Mouse (Mus musculus) gastrocnemius, adult 2 months (tissue): ENCODE measurements at regions not wholly inside any gene's neighbourhood (a gene's known extent, or its start where the extent isn't known, plus 50 kb on each side); places are given as distances from the start of the nearest gene placed in this dataset.

ENCODE experiments used
- DNase-seq: peaks from one replicate; pipeline ENCODE4 v3.0.0; 2022
- H3K27ac ChIP-seq: fragments of 200-600 bp; 2 replicates; pipeline ENCODE4 v1.8.1; 2022; ENCODE audit warnings: mild to moderate bottlenecking
- H3K4me3 ChIP-seq: fragments of 200-600 bp; 2 replicates; pipeline ENCODE4 v1.8.1; 2022; ENCODE audit warnings: mild to moderate bottlenecking, moderate library complexity
- CTCF ChIP-seq: fragments of 200-600 bp; IDR thresholded peaks from 2 replicates; pipeline ENCODE4 v1.8.1; 2022; ENCODE audit warnings: antibody characterized with exemption, mild to moderate bottlenecking, moderate library complexity
- intact Hi-C: fragments of 180-260 bp; cut with DNase I; formaldehyde crosslinking; loops from one replicate; pipeline ENCODE4 v1.15.1; 2025

DNA sequence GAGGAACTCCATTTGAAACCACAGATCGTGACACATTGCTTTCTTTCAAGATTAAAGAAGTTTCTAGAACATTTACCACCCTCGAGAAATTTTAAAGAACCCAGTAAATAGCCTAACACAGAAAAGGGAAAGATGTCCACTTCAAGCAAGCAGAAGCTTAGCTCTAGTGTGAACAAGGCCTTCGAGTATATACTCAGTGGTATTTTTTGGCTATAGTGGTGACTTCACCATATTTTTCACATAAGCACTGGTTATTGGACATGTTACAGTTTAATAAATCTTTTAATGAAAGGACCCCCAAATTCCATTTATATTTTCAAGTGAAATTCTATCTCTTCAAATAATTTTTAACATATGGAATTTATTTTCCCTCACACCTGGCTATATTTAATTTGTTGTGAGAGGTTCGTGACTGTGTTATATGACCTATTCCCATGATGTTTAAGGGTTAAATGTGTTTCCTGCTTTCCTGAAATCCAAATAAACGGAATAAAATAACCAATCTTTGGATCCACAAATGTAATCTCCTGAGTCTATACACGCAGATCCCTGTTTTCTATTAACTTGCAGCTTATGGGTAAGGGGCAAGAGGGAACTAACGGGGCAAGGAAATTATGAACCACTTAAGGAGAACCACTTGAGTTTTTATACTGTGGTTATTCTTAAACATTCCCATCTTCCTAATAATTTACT is 60.6 kb upstream of the Tas2r134 start:
- intact Hi-C loops = no loop called here
- Histone ChIP-seq H3K4me3 (no peak overlapping the region), H3K27ac (no peak overlapping the region)
- TF ChIP-seq CTCF = no peak
- no peak for DNase-seq

DNA sequence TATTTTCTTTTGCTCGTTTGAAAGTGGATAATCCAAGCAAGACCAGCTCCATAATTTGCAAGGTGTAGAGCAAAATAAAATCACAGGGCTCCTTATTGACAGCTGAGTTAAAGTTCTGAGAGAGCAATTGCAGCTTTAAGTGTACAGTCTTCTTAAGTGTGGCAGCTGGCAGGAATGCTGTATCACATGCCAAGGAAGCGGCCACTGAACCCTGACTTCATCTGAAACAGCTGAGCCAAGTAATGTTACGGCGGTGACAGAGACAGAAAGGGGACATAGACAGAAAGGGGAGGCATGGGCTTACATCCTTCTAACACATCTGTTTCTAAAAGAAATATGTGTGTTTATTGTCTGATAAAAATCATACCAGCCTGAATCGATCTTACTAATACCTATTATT is 63.4 kb upstream of the Tas2r134 start:
- intact Hi-C loops = no loop called here

DNA sequence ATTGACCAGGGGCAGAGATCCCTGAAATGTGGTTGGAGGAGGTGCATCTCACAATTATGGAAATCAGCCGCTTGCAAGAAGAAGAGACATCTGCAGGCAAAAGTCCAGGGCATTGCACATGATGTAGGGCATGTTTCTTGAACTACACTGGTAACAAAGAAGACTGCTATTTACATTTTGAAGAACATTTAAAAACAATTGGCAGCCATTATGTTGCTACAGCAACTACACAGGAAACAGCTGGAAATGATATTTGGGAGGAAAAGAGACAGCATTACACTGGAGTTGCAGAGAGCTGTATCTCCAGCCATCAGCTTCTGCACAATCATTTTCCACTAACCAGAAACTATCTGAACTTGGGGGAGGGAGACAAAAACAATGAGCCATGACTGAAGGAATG is 64.1 kb upstream of the Tas2r134 start:
- TF ChIP-seq CTCF = no peak
- intact Hi-C loops = no loop called here
- Histone ChIP-seq H3K4me3 (no peak overlapping the region), H3K27ac (no peak overlapping the region)
- DNase-seq = no peak

More for the DNA sequence above, 63.4 kb upstream of the Tas2r134 start:
- peak; percentile 29 for DNase-seq
- peak overlapping the region; percentile 6; the same call in 1 of the 2 replicates for H3K27ac ChIP-seq
- H3K4me3 ChIP-seq = no peak overlapping the region
- TF ChIP-seq CTCF = no peak

DNA sequence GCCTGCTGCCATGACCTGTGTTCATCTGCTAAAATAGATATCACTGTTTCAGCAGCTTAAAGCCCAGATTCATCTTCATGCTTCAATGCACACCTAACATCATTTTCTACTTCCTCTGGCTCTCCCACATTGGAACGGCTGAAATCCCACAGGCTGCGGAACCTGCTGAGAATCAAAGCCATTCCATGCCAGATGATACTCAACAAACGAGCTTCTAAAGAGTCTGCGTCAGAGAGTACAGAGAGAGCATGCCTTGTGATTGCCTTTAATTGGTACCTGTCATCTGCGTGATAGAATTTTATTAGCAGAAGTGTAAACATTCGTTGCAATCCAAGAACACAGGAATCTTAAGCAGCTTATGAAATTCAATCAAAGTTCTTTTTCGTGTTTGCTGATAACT is 76.4 kb upstream of the Tas2r134 start:
- no peak for TF ChIP-seq CTCF
- DNase-seq = no peak
- Histone ChIP-seq H3K27ac (no peak overlapping the region), H3K4me3 (no peak overlapping the region)
- intact Hi-C loops = no loop called here

DNA sequence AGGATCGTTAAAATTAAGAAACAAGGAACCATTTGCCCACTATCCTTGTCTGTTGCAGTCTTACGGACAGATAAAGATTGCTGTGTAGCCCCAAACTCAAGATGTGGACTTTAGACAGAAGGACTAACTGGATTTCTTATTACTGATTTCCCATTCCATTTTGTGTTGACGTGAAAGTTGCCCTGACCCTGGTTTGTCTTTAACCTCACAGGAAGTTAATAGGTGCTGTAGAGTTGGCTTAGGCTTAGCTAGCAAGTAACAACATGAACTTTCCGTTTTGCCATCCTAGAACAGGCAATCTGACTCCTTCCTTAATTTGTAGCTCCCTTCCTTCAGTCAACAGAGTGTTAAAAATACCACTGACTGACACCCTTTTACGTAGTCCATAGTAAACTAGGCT is 78.2 kb upstream of the Tas2r134 start:
- no peak for DNase-seq
- intact Hi-C loops = no loop called here
- no peak for TF ChIP-seq CTCF
- H3K4me3 ChIP-seq = no peak overlapping the region
- no peak overlapping the region for H3K27ac ChIP-seq

DNA sequence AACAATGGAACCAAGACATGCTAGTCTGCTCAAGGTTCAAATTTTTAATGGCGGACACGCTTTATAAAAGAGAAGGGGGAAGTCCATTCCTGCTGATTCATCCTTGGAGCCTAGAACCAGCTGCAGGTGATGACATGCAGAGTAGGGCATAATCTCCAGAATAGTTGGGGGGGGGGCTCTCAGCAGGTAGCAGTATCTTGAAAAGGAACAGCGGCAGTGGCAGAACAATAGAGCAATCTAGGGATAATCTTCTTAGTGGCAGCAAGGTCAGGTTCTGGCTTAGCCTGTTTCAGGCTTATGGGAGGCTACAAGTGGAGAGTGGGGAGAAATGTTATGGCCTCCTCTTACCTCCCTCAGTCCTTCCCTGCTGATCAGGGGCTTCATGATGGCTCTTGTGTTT is 81.1 kb upstream of the Tas2r134 start:
- no peak for TF ChIP-seq CTCF
- Histone ChIP-seq H3K27ac (no peak overlapping the region), H3K4me3 (no peak overlapping the region)
- intact Hi-C loops = no loop called here
- DNase-seq = no peak

DNA sequence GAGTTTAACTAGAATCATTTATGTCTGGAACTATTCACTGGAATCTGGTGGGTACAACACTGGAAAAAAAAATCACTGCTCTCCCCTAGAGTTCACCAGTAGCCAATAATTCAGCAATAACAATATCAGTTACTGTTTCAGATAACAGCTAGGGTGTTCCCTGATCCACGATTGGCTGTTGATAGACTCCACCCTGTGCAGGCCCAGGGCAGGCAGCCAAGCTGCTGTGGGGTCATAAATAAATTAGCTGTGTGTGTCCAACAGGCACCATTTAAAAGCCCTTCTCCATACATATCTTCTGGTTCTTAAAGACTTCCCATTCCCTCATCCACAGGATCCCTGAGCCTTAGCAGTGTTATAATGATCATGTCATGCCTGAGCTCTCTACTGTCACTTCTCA is 83.4 kb upstream of the Tas2r134 start:
- TF ChIP-seq CTCF = no peak
- H3K27ac ChIP-seq = no peak overlapping the region
- no peak overlapping the region for H3K4me3 ChIP-seq
- intact Hi-C loops = loop anchor here (5.0 kb wide), 1 partner anchor 368 kb away; no protein-coding TSS in a partner anchor
- DNase-seq = no peak

DNA sequence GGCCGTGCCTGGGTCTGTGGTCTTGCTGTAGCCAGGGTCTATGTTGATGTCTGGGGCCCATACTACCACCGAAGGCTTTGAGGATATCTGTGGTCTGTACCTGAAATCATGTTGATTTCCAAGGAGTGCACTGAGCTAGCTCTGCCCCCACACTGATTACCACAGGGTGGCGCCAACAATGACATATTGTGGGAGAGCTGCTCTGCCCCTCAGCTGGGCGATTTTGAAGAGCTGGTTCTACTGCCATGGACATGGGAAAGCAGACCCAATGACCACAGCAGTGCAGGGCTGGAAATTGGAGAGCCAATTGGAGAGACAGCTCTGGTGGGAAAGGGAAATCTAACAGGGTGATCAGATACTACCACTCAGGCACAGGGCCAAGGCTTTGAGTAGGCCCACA is 85.0 kb upstream of the Tas2r134 start:
- no peak overlapping the region for H3K27ac ChIP-seq
- TF ChIP-seq CTCF = peak; percentile 58
- intact Hi-C loops = loop anchor here (1.0 to 5.0 kb wide), 2 partner anchors 289 to 370 kb away; no protein-coding TSS in a partner anchor
- no peak overlapping the region for H3K4me3 ChIP-seq
- peak; percentile 39 for DNase-seq

DNA sequence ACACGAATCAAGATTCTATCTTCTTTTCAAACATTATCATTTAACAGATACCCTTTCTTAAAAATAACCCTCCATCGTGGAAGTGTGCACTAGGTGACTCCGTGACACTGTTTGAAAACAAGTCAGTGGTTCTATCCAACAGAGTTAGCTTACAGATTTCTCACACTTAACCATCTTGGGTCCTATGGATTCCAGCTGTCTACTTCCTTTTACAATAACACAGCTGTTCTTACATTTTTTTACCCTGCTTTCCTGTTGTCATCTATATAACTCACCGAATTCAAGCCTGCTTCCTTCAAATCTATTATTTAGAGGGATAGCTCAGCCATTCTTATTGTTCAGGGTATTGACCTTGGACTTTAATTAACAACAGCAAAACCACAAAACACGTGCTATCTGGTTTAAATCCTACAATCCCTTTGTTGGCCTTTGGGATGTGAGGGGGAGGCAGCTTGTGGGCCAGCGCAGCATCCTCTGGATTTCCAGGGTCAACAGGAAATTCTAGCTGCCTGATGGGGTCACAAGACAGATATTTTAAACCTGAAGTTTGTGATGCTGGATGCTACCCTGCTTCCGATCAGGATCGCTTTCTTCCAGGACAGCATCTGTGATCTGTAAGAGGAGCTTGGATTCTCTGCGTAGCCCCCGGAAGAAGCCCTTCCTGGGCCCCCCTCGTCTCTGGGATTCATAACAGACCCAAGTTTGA is 94.4 kb upstream of the Tas2r134 start:
- intact Hi-C loops = no loop called here
- Histone ChIP-seq H3K27ac (no peak overlapping the region), H3K4me3 (no peak overlapping the region)
- no peak for DNase-seq
- TF ChIP-seq CTCF = no peak

DNA sequence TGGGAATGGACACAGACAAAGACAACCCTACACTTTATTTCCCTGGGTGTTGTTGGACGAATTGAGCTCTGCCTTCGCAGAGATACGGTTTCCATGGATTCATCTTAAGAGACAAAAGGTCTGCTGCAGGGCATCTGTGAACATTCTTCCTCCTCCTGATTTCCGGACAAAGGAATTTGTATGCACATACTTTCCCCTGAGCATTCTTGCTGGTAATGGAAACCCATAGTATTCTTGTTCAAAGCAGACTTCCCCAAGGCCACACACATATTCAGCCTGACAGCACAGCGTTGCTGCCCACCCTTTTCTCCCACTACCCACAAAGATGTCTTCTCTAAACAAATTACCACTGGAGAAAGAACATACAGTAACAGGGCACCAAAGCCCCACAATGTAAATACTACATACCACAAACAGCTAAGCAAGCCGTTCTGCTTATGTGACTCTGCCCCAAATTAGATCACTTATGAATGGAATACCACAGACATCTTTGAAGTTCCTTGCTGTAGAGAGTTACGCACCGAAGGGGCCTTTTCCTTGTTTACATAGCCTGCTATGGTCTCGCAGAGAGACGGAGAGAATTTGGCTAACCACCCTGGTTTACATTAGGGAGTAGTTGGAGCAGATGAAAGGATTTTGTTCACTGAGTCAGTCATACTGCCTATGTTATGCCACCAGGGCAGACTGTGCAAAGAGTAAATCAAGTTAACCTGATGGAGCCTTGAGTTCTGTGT is 96.0 kb upstream of the Tas2r134 start:
- no peak for DNase-seq
- Histone ChIP-seq H3K27ac (no peak overlapping the region), H3K4me3 (no peak overlapping the region)
- TF ChIP-seq CTCF = no peak
- intact Hi-C loops = no loop called here

DNA sequence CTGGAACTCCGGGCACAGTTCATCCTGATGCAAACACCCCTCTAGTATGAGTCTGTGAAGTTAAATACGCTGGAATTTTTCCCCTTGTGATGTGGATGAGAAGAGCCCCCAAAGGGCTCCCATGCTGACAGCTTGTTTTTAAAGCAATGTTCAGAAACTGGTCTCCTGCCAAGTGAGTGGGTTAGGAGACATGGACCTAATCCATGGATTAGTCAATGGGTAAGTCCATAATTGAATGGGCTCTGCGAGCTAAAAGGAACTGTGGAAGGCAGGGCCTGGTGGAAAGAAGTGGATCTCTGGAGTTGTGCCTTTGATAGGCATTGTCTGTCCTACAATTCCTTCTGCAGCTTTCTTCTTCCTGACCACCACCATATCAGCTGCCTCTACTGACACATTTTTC is 104.5 kb upstream of the Tas2r134 start:
- no peak overlapping the region for H3K4me3 ChIP-seq
- no peak overlapping the region for H3K27ac ChIP-seq
- no peak for TF ChIP-seq CTCF
- intact Hi-C loops = no loop called here
- no peak for DNase-seq

DNA sequence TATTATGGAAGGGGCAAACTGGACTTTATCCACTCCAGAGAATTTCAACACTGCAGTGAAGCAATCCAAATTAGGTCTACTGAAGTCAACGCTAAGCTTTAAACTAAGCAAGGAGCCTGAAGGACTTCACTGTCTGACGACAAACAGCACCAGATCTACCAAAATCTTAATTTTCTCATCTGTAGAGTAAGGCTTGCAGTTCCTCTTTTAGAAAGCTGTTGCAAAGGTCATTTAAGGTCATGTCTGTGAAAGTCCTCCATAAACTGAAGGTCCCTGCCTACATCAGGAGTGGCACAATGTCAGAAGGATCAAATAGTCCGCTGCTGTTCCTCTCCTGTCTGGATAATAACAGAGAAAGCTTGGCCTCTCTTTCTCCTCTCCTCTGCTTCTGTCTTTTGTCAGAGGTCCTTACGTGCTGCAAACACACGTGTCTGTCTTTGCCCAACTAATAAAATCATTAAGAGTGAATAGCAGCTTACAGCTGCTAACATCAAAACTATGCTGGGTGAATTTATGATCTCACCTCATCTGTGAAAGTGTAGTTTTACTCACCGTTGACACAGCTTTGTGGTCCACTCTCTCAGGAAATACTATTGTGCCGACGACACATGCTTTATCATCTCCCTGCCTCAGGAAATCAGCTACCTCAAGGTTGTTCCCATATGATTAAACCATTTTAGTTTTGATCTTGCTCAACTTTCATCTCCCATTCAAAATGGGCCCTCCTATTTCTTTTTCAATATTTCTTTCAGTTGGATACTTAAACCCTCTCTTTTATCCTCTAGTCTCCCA is 117.9 kb upstream of the Tas2r134 start:
- H3K27ac ChIP-seq = no peak overlapping the region
- H3K4me3 ChIP-seq = no peak overlapping the region
- no peak for DNase-seq
- no peak for TF ChIP-seq CTCF
- intact Hi-C loops = no loop called here

DNA sequence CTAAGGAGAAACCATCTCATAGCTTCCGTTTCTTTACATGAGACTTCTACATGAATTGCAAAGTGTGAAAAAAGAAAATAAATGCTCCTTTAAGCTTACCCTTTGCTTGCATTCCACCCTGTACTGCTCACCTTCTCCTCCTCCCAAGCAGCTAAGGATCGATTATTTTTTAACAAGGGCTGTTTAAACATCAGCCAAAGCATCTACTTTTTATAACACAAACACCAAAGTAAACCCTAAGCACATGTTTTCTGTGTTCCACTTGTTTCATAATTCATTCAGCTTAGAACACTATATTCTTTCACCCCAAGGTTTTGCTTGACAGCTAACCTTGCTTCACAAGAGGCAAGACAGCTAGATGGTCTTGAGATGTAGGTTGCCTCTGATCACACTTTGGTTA is 129.4 kb upstream of the Tas2r134 start:
- Histone ChIP-seq H3K27ac (no peak overlapping the region), H3K4me3 (no peak overlapping the region)
- intact Hi-C loops = no loop called here
- no peak for DNase-seq
- no peak for TF ChIP-seq CTCF
